Mouse (Mus musculus) pancreas, adult 10 weeks (tissue): ENCODE data around the gene Gpbp1l1. TPM values are rescaled to one million over a fixed set of nuclear protein-coding genes. Genes with fewer than 3 reads are reported as not detected.

Experiments used
- polyA plus RNA-seq: library from polyadenylated mRNA; stranded (reverse); fragments of 350-450 nt; fragmentation: Illumina TruSeq; extraction: RNeasy Lipid Tissue Mini Kit (QIAGEN cat#74804); gene quantifications from one replicate; pipeline ENCODE4 v1.2.3, GENCODE M21; 2015; ENCODE audit warnings: low read depth, low replicate concordance; ENCODE audit not compliant: insufficient read depth

The Gpbp1l1 gene
- polyA plus RNA-seq, result 20.0 TPM

DNA sequence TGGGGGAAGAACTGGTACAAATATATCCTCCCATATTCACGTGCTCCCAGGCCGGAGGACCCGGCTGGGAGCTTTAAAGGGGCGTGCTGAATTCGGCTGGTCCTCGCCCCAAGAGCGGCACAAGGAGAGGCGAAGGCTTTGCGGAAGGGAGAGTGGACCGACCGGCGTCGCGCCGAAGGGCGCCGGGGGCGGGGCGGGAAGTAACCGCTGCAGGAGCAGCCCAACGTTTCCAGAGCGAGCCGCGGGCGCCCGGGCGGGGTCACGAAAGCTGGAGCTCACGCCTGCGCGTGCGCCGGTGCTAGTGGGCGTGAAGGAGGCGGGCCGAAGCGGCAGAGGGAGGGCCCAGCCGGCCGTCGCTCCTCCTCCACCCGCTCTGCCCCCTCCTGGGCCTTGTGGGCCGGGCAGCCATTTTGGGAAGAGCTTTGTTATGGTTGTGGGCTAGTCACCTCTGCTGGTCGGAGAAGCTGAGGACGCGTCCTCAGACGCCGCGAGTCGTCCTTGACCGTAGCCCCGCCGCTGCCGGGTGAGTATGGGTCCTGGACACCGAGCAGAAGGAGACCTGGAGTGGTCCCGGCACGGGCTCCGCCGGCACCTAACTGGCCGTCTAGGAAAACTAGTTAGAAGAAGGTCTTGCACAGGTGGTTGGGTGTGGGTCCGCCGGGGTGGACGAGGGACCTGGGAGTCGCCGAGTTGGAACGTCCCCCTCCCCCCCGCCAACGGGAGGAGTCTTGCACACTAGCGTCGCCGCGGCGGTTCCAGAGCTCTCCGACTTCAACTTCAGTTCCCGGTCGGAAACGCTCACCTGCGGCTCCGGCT lies at the start of gene Gpbp1l1:
TSS of gene Gpbp1l1 (plus strand) at position 353 of the 816 bp plus-strand sequence.

DNA sequence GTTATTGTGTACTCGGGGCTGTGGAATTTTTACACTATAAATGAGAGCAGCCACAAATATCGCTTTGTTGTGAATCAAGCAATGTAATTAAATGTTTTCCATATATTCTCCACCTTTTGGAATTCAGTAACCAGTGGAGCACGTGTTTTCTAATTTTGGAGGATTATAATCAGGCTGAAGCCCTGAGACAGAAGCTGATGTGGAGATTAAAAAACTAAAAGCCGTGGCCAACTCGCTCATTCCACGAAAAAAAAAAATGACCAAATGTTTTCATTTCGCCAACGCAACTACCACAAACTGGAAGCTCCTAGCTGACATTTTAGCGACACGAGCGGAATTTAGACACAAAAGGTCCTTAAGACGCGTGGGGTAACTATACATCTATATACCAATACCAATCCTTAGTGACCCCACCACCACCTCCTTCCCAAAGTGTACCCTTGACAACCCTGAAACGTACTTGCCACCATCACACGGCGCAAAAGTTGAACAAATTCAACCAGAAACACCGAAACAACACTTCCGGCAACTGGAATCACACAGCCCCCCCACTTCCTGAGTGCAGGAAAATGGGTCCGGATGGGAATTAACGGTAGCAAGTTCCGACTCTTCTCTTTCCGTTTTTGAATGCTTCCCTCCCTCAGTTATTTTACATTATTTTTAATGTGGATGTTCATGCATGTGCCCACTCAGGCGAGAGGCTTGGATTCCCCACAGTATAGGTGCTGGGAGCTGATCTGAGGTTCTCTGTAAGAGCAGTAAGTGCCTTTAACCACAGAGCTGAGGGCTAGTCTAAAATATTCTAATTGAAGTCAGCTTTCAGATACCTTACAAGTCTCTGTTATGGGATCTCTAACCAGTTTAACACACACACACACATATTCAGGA lies 1.8 kb upstream of the Gpbp1l1 start, which contains the start of gene Tmem69:
TSS of gene Tmem69 (minus strand) at position 524 of the 888 bp plus-strand sequence.

DNA sequence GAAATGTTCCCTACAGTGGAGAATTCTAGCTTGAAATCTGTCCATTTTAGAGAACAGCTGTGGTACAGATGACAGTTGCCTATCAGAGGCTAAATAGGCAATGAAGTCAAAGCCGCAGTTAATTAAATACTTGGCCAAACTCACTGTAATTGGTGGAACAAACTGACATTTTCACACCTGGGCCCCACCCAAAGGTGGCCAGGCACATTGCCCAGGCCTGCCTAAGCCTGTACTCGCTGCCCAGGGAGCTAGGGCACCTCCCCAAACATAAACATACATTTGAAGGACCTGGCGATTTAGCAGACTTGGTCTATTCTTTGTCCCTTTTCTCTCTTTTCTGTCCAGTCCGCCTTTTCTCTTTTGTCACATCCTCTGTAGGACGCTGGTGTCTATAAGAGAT lies 38.9 kb downstream of the Gpbp1l1 start, which contains the start of gene Ccdc17:
TSS of gene Ccdc17 (plus strand) at position 276 of the 400 bp plus-strand sequence.

DNA sequence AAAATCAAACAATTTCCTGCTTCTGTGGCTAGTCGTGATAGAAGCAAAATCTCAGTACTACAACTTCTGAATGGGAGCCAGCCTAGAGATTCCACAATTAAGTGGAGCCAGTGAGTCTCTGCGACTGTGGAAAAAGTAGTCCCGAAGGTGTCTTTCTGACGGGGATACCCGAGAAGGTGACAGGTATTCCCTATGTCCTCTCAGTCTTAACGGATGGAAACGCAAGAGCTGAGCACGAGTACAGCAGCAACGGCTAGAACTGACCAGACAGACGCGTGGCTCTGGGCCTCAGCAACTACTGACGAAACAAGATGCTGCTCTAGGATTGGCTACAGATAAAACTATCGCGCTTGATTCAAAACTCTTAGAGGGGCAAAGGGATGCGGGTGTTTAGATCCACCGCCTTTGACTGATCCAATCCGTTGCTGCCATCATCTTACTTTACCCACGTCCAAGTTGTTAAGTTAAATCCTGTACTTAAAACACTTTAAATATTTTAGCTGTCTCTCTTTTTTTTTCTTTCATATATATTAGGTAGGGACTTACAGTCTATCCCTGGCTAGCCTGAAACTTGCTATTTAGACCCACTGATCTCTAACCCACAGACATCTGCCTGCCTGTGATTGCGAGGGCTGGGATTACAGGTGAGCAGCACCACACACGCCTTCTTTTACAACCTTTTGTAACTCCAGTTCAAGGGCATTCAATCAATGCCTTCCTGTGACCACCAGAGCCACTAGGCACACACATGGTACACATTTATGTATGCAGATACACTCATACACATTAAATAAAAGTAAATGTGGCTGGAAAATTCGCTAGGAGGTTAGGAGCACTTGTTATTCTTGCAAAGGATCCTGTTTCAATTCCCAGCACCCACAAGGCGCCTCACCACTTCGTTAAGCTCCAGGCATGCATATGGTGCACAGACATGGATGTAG lies 70.5 kb downstream of the Gpbp1l1 start, which contains the start of gene Nasp:
TSS of gene Nasp (minus strand) at position 220 of the 941 bp plus-strand sequence.

Other genes starting within 250 kb of the Gpbp1l1 start
- gene Mast2, start 93.5 kb upstream of the Gpbp1l1 start, polyA plus RNA-seq, result 6.4 TPM
- gene Ipp, start 50.1 kb upstream of the Gpbp1l1 start, polyA plus RNA-seq, result 1.9 TPM
- 2.5 TPM for gene Tmem69, start 1.7 kb upstream of the Gpbp1l1 start, polyA plus RNA-seq
- 8.6 TPM for gene Ccdc17, start 39.0 kb downstream of the Gpbp1l1 start, polyA plus RNA-seq
- gene Nasp, start 70.3 kb downstream of the Gpbp1l1 start, polyA plus RNA-seq, result 8.2 TPM
- 92.0 TPM for gene Akr1a1, start 94.0 kb downstream of the Gpbp1l1 start, polyA plus RNA-seq
- gene Prdx1, start 127.9 kb downstream of the Gpbp1l1 start, polyA plus RNA-seq, result 56.7 TPM
- gene Mmachc, start 150.7 kb downstream of the Gpbp1l1 start, polyA plus RNA-seq, result 3.9 TPM
- 16.9 TPM for gene Ccdc163, start 150.9 kb downstream of the Gpbp1l1 start, polyA plus RNA-seq
- 1.3 TPM for gene Tesk2, start 163.3 kb downstream of the Gpbp1l1 start, polyA plus RNA-seq
- 2.9 TPM for gene Toe1, start 250.0 kb downstream of the Gpbp1l1 start, polyA plus RNA-seq